Mouse (Mus musculus) intestine, embryonic 14.5 days (tissue): ENCODE results near the gene Gm10153. TPM values are rescaled to one million over a fixed set of nuclear protein-coding genes. Genes with fewer than 3 reads are reported as not detected.

Source experiments
- polyA plus RNA-seq: library from polyadenylated mRNA; unstranded; fragments of >200 nt; fragmentation: Nextera tagmentation; extraction: Ambion mirVana; gene quantifications from 2 replicates; pipeline ENCODE4 v1.2.1, GENCODE M21; 2014

Gm10153 gene
- polyA plus RNA-seq, 1 experiment from 2014 or later: not detected

Other genes with a start within 250 kb of the Gm10153 start
- gene Brsk2, start 240.6 kb downstream of the Gm10153 start, polyA plus RNA-seq: 2.1 and 2.2 TPM in 2 replicates
- gene Mob2, start 129.3 kb downstream of the Gm10153 start, polyA plus RNA-seq: 63.0 and 64.8 TPM in 2 replicates
- 8.1 and 8.8 TPM in 2 replicates for gene Dusp8, start 94.5 kb downstream of the Gm10153 start, polyA plus RNA-seq
- not detected in 2 replicates for gene Gm45618, start 69.7 kb downstream of the Gm10153 start, polyA plus RNA-seq
- gene Gm39115, start 54.4 kb downstream of the Gm10153 start, polyA plus RNA-seq: not detected in 2 replicates
- not detected in 2 replicates for gene Gm45337, start 45.8 kb downstream of the Gm10153 start, polyA plus RNA-seq
- gene Gm29735, start 33.3 kb downstream of the Gm10153 start, polyA plus RNA-seq: not detected in 2 replicates
- gene Gm4553, start 24.6 kb downstream of the Gm10153 start, polyA plus RNA-seq: not detected in 2 replicates
- not detected in 2 replicates for gene Krtap5-2, start 14.4 kb downstream of the Gm10153 start, polyA plus RNA-seq
- not detected in 2 replicates for gene Krtap5-3, start 11.0 kb upstream of the Gm10153 start, polyA plus RNA-seq
- not detected in 2 replicates for gene Gm7579, start 21.5 kb upstream of the Gm10153 start, polyA plus RNA-seq
- gene Krtap5-5, start 39.6 kb upstream of the Gm10153 start, polyA plus RNA-seq: not detected in 2 replicates
- not detected in 2 replicates for gene Gm40460, start 50.7 kb upstream of the Gm10153 start, polyA plus RNA-seq
- not detected in 2 replicates for gene Gm2431, start 68.0 kb upstream of the Gm10153 start, polyA plus RNA-seq
- gene Gm4559, start 84.0 kb upstream of the Gm10153 start, polyA plus RNA-seq: not detected in 2 replicates
- 0.42 TPM in 1 of 2 replicates, not detected in the other for gene Krtap5-1, start 106.7 kb upstream of the Gm10153 start, polyA plus RNA-seq
- not detected in 2 replicates for gene Krtap5-4, start 113.2 kb upstream of the Gm10153 start, polyA plus RNA-seq
- 1.7 and 2.1 TPM in 2 replicates for gene Ifitm10, start 183.4 kb upstream of the Gm10153 start, polyA plus RNA-seq
- 0.54 TPM in 1 of 2 replicates, not detected in the other for gene Gm49369, start 192.3 kb upstream of the Gm10153 start, polyA plus RNA-seq
- 245 and 248 TPM in 2 replicates for gene Ctsd, start 197.6 kb upstream of the Gm10153 start, polyA plus RNA-seq
- 1.6 and 3.8 TPM in 2 replicates for gene Syt8, start 244.5 kb upstream of the Gm10153 start, polyA plus RNA-seq